Mouse (Mus musculus) CD4-positive, CD25-positive, alpha-beta regulatory T cell, adult 2 months (primary cell): ENCODE results near the gene Fbxl4.

Source experiments
- DNase-seq: peaks from one replicate; pipeline ENCODE4 v3.0.0-alpha.2; 2012; ENCODE audit warnings: low read depth, low spot score

Fbxl4 gene

DNA sequence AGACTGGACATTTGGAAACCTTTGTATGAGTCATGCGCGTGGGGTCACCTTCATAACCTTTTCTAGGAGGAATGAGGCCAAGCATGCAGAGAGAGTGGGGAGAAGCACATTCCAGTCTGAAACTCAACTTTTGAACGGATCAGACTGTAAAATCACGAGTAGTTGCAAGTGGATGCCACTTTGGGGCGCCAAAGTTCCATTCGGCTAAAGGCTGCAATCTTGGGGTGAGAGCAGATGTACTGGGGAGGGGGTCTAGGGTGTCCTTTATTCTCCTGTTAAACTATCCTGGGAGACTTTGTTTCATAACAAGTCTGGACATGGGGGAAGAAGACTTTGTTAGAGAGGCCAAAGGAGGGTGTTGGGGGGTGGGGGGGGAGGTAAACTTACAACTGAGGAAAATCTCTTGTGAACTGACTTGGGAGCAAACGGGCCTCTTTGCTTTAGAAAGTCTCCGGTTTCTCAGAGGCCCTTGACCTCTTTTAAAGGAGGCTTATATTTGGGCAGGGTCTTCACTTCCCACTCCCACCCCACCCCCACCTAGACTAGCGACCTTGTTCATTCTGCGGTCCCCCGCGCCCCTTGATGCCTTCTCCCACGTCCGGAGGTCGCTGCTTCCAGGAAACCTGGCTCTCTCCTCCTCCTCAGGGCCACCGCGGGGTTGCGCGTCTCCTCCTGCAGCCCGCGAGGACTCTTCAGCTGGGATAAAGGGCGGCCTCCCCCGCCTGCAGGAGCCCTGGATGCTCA, 119.8 kb downstream of the Fbxl4 start:
- DNase-seq, result no peak

DNA sequence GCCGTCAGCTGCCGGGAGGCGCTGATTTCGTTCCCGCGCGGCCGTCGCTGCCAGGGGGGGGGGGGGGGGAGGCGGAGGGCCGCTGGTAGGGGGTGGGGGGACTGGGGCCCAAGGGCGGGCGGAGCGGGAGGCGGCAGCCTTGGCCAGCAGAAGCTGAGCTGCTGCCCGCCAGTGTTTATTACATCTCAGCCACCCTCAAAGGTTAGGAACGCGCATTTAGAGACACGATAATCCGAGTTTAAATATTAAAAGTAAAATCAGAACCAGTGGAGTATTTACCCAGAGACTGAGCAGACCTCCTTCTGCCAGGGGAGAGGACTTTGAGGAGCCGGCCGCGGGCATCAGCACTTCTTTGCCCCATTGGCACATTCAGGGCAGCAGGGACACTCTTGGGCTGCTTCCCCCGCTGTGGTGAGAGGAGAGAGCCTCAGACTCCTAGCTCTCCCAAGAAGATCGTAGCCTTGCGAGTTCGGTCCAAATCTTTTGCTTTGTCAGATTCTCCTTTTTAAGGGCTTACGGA, 120.4 kb downstream of the Fbxl4 start:
- no peak for DNase-seq

DNA sequence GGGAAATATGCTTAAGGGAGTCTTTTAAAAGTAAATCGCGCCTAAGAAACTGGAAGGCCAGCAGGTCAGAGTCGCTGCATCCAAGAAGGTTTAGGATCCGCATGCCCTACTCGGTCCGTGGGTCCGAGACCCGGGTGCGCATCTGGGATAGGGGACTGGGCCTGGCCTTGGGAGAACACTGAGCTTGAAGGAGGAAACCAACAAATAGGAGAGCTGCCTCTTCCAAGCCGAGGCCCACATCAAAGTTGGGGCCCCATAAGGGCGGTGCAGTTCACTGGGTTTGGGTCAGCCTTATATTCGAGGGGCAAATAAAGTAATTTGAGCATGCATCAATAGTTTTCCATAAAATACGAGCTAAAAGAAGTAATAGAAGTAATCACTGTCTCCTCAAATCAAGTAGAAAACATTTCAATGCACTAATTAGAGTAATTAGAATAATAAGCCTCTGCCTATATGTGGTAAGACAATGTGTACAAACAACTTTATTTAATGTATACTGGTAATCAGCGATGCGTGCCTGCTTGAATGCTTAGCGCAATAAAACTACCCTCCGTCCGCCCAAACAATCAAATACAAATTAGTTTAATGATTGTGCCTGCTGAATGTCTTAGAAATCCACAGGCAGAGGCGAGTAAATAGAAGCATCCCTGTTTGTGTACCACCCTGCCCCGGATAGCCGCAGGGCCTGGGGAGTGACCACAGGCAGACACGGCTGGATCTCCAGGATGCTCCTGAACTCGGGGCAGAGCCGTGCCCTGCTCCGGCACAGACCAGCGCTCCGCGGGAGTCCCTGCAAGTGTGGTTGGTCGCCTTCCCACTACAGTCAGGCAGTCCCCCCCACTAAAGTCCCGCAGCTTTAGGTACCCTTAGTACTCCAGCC, 121.4 kb downstream of the Fbxl4 start:
- DNase-seq, result no peak

DNA sequence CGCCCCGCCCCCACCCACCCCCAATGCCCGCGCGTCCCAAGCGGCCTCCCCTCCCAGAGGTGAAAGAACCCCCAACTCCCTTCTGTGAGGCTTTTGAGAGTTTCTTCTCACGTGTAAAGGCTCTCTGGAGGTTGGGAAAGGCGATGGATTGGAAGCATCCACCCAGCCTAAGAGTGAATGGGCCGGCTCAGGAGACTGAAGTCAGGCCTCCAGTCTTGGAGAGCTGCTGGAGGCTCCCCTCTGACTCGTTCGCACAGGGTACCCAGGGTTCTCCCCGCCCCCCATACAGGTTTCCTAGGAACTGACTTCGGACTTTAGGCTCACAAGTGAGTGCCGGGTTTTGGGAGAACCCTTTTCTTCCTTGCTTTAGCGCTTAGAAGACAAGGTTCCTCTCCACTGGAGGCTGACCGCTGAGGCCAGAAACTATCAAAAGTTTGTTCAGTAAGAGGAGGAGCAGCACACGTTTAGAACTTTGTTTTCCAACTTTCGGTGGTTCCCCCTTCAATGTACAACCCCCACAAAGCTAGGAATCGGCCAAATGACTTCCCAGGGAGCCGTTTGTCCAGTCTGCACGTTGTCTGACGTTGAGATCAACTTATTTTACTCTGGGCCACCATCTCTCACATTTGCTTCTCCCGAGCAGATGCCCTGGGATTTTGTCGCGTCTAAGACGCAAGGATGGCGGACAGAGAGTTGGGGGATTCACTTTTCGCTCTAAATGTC, 122.2 kb downstream of the Fbxl4 start:
- no peak for DNase-seq

DNA sequence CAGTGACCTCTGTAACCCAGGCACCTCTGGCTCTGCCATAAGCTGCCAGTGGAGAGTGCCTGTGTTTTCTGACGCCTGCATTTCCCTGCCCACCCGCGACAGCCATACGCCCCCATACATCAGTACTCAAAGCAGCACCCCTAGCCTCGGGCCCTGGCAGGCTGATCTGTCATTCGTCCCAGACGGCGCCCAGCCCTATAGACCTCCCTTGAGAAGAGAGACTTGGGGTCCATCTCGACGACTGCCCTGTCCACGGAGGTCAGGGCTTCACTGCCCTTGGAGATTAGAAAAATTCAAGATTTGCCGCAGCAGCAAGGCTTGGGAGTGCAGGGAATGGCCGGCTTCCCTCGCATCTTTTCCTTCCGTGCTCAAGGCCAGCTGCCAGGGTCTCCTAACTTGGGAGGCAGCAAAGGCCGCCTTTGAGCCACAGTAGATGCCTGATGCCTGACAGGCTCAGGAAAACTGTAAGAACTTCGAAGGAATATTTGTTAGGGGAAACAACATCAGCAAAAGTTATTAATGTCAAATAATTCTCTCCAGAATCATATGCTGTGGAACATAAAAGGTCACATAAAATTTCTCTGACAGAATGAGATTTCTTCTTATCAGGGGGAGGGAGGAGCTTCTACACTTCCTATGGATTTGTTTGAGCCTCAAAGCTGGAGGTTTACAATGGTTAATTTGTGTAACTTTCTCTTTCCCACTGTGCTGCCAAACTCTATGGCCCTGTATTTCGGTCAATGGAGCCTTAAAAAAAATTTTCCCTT, 122.9 kb downstream of the Fbxl4 start:
- no peak for DNase-seq

DNA sequence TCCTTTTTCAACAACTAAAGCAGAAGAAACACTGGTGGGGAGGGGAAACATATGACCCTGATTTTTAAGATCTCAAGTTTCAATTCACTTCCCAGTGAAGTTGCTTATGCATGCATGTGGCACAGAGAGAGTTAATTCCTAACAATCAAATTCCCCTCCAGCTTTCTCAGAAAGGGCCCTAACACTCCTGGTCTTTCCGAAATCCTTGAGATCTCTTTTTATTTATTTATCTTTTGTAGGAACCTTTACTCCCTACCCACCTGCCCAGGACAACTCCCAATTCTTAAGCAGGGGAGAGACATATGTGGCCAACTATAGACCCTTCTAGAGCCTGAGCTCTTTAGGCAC, 123.5 kb downstream of the Fbxl4 start:
- no peak for DNase-seq

DNA sequence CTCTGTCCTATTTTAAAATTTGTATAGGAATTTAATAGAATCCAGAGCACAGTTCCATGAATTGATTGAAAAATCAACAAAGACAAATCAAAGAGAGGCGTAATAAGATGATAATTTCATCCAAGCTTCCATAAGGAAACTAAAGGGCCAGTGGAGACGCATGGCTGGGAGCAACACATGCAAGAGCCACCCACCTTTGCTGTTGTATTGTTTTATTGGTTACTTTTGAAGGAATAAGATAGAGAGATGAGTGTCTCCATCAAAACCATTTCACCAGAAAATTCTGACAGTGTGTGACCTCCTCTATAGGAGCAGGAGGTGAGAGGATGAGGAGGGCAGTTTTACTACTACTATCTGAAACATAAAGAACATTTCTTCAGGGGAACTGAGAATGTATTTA, 124.8 kb downstream of the Fbxl4 start:
- DNase-seq, result no peak

DNA sequence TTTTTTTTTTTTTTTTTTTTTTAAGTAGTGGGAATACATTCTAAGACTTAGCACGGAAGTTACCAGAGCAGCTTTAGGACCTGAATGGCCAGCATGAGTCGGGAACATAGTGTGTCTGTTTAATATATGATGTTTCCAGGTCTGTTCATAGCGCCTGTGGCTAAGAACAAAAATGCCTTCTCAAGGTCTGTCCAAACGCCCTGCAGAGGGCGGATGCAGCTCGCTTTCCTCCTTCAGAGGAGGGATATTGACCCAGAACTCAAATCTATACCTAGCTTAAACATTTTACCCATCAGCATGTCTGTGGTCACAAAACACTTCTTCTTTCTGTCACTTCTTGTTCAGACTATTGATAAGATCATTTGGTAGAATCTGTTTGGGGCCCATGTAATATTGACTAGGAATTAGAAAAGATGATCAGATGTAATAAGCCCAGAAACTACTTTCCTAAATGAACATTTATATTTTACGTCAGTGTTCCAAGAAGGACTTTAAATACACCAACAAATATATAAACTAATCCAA, 125.5 kb downstream of the Fbxl4 start:
- no peak for DNase-seq

DNA sequence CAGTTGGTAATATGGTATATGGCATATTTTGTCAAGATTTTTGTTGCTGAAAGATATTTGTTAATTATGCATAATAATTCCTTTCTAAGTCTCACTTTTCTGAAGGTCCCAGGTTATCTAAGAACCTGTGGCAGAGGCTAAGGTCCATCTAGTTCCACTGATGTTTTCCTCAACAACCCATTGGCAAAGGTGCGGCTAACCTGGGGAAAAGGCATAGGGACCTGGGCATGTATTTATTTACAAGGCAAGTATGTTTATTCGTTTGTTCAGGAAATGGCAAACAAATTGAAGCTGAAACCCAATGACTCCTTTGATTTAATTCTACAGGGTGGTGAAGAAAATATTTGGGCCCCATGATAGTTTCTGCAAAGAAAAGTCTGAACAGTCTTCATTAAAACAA, 126.2 kb downstream of the Fbxl4 start:
- no peak for DNase-seq
